Mouse (Mus musculus) thymus, postnatal 4 days (tissue): ENCODE data around the gene Adam12.

Experiments
- DNase-seq: peaks from one replicate; pipeline ENCODE4 v3.0.0; 2021

Gene Adam12

GRCm38 (mm10) chr7:134224741-134225612 lies 7.0 kb downstream of the Adam12 start:
- DNase-seq: peak; percentile 69

GRCm38 (mm10) chr7:134224421-134224740 lies 7.6 kb downstream of the Adam12 start:
- DNase-seq: no peak

GRCm38 (mm10) chr7:134223444-134224161 lies 8.3 kb downstream of the Adam12 start:
- DNase-seq: peak; percentile 88

- DNase-seq: no peak
Measured at GRCm38 (mm10) chr7:134207956-134208355, 24.0 kb downstream of the Adam12 start.

GRCm38 (mm10) chr7:134193089-134193488 lies 38.9 kb downstream of the Adam12 start:
- no peak for DNase-seq

GRCm38 (mm10) chr7:134190101-134190500 lies 41.8 kb downstream of the Adam12 start:
- no peak for DNase-seq

GRCm38 (mm10) chr7:134188565-134188964 lies 43.4 kb downstream of the Adam12 start:
- no peak for DNase-seq

- no peak for DNase-seq
Measured at GRCm38 (mm10) chr7:134187946-134188345, 44.0 kb downstream of the Adam12 start.

- no peak for DNase-seq
Measured at GRCm38 (mm10) chr7:134186497-134186896, 45.4 kb downstream of the Adam12 start.

- no peak for DNase-seq
Measured at GRCm38 (mm10) chr7:134185751-134186150, 46.2 kb downstream of the Adam12 start.

- DNase-seq: no peak
Measured at GRCm38 (mm10) chr7:134181717-134182116, 50.2 kb downstream of the Adam12 start.

- no peak for DNase-seq
Measured at GRCm38 (mm10) chr7:134181056-134181455, 50.9 kb downstream of the Adam12 start.

- DNase-seq: no peak
Measured at GRCm38 (mm10) chr7:134177051-134177450, 54.9 kb downstream of the Adam12 start.

GRCm38 (mm10) chr7:134175201-134175600 lies 56.7 kb downstream of the Adam12 start:
- no peak for DNase-seq

- DNase-seq: no peak
Measured at GRCm38 (mm10) chr7:134173442-134174090, 58.4 kb downstream of the Adam12 start.

GRCm38 (mm10) chr7:134170180-134170910 lies 61.6 kb downstream of the Adam12 start:
- no peak for DNase-seq

GRCm38 (mm10) chr7:134169780-134170179 lies 62.2 kb downstream of the Adam12 start:
- no peak for DNase-seq

GRCm38 (mm10) chr7:134167586-134167985 lies 64.4 kb downstream of the Adam12 start:
- DNase-seq: no peak

- DNase-seq: no peak
Measured at GRCm38 (mm10) chr7:134163751-134164150, 68.2 kb downstream of the Adam12 start.

- no peak for DNase-seq
Measured at GRCm38 (mm10) chr7:134162886-134163285, 69.1 kb downstream of the Adam12 start.

- no peak for DNase-seq
Measured at GRCm38 (mm10) chr7:134159608-134160007, 72.3 kb downstream of the Adam12 start.

- no peak for DNase-seq
Measured at GRCm38 (mm10) chr7:134151330-134151729, 80.6 kb downstream of the Adam12 start.

- DNase-seq: no peak
Measured at GRCm38 (mm10) chr7:134150305-134150704, 81.6 kb downstream of the Adam12 start.
